Mouse (Mus musculus) midbrain, embryonic 16.5 days (tissue): ENCODE measurements around the gene Abcg1. TPM values are rescaled to one million over a fixed set of nuclear protein-coding genes. Genes with fewer than 3 reads are reported as not detected.
A peak's percentile ranks its signal among the peaks of the same experiment; 100 is the strongest.

Experiments used
- ATAC-seq: fragments of 200-750 bp; cut with Nextera tagmentation; 2 replicates; pipeline ENCODE4 v1.8.0; 2017; ENCODE audit warnings: moderate TSS enrichment
- H3K27ac ChIP-seq: fragments of 300-500 bp; sonication (generic); 2 replicates; pipeline ENCODE4 v1.5.1; 2014; ENCODE audit warnings: mild to moderate bottlenecking, low read length, mixed read lengths
- H3K27me3 ChIP-seq: fragments of 300-500 bp; sonication (generic); 2 replicates; pipeline ENCODE4 v1.6.1; 2014; ENCODE audit warnings: low read depth, low read length, mixed read lengths; ENCODE audit not compliant: control insufficient read depth, insufficient read depth
- H3K36me3 ChIP-seq: fragments of 300-500 bp; sonication (generic); 2 replicates; pipeline ENCODE4 v1.6.1; 2014; ENCODE audit warnings: mild to moderate bottlenecking, low read length, moderate library complexity, mixed read lengths; ENCODE audit not compliant: control insufficient read depth, insufficient read depth
- H3K4me1 ChIP-seq: fragments of 300-500 bp; sonication (generic); 2 replicates; pipeline ENCODE4 v1.6.1; 2014; ENCODE audit warnings: mild to moderate bottlenecking, low read length, mixed read lengths; ENCODE audit not compliant: control insufficient read depth, insufficient read depth
- H3K4me2 ChIP-seq: fragments of 300-500 bp; sonication (generic); 2 replicates; pipeline ENCODE4 v1.6.1; 2014; ENCODE audit warnings: mild to moderate bottlenecking, low read length, mixed read lengths
- H3K4me3 ChIP-seq: fragments of 300-500 bp; sonication (generic); 2 replicates; pipeline ENCODE4 v1.5.1; 2014; ENCODE audit warnings: low read depth, mild to moderate bottlenecking, low read length, moderate library complexity, mixed read lengths
- H3K9ac ChIP-seq: fragments of 300-500 bp; sonication (generic); 2 replicates; pipeline ENCODE4 v1.6.1; 2014; ENCODE audit warnings: low read depth, low read length, mixed read lengths
- H3K9me3 ChIP-seq: fragments of 300-500 bp; sonication (generic); replicated peaks from 2 replicates; pipeline ENCODE4 v1.6.1; 2014; ENCODE audit warnings: mild to moderate bottlenecking, low read length, mixed read lengths; ENCODE audit not compliant: control insufficient read depth, poor library complexity, severe bottlenecking
- WGBS: fragments of 180-500 bp; shearing (Covaris S2); extraction: QIAGEN DNeasy Blood & Tissue Kit; methylation state at CpG from one replicate; pipeline ENCODE4 v1.1.7; 2014; 5-methylcytosine and 5-hydroxymethylcytosine counted together
- polyA plus RNA-seq: library from polyadenylated mRNA; unstranded; fragments of >200 nt; fragmentation: Nextera tagmentation; extraction: Ambion mirVana; gene quantifications from 2 replicates; pipeline ENCODE4 v1.2.1, GENCODE M21; 2015

Gene Abcg1
- polyA plus RNA-seq, 1 experiment from 2014 or later: 24.3 TPM

- Histone ChIP-seq H3K4me1 (peaks cover 13% of the 10 kb centered on the region), H3K36me3 (no peaks in the 10 kb centered on the region), H3K4me2 (no peak overlapping the region), H3K27me3 (no peaks in the 10 kb centered on the region), H3K27ac (no peak overlapping the region), H3K9ac (no peak overlapping the region), H3K9me3 (no peaks in the 10 kb centered on the region), H3K4me3 (no peak overlapping the region)
- WGBS: 92% methylated on average over 4 of the region's 4 CpGs
- no peak for ATAC-seq
Measured at GRCm38 (mm10) chr17:31082296-31083078, 25.0 kb downstream of the Abcg1 start.

DNA sequence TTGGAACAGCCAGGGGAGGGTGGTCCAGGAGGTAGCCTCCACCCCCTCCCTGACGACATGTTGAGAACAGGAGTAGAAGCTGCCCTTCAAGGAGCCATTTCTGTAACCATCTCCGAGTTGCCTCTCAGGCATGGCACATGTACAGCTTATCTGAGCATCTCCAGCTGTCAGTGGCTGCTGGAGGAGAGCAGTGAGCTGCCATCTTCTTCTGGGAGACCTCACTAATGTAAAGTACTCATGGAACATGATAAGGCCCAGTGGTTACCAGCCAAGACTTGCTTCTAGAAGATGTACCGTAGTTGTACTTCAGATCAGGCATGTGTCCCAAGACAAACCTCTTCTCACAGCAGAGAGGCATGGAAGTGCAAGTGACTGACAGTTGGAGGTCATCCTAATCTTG, 28.0 kb downstream of the Abcg1 start:
- Histone ChIP-seq H3K9ac (no peak overlapping the region), H3K4me3 (no peak overlapping the region), H3K4me2 (no peak overlapping the region), H3K27me3 (no peaks in the 10 kb centered on the region), H3K36me3 (no peaks in the 10 kb centered on the region), H3K27ac (no peak overlapping the region), H3K4me1 (peaks cover 23% of the 10 kb centered on the region), H3K9me3 (no peaks in the 10 kb centered on the region)
- ATAC-seq: no peak
- WGBS: 84% methylated on average over 3 of the region's 3 CpGs

GRCm38 (mm10) chr17:31086196-31086595, 28.7 kb downstream of the Abcg1 start:
- no peak overlapping the region for H3K4me2 ChIP-seq
- H3K9me3 ChIP-seq: no peaks in the 10 kb centered on the region
- H3K27ac ChIP-seq: no peak overlapping the region
- WGBS: 87% methylated on average over 7 of the region's 7 CpGs
- H3K4me1 ChIP-seq: peaks cover 25% of the 10 kb centered on the region
- H3K9ac ChIP-seq: no peak overlapping the region
- H3K36me3 ChIP-seq: no peaks in the 10 kb centered on the region
- H3K4me3 ChIP-seq: no peak overlapping the region
- no peak for ATAC-seq
- no peaks in the 10 kb centered on the region for H3K27me3 ChIP-seq

DNA sequence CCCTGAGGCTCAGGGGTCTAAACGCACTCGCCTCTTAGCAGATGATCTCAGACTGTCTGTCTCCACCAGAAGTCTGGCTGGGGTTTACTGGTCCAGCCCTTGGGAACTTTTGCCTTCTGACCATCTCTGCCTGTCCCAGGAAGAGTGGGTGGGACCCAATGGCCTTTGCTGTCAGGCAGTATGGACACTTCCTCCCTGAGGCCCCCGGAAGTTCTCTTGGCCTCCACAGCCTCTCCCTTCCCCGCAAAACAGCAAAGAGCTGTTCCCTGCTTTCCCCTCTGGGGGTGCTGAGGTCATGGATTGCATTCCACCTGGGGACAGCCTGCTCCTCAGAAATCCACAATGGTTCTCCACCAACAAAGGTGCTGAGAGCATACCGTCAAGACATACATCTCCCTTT, 31.2 kb downstream of the Abcg1 start:
- no peak overlapping the region for H3K27ac ChIP-seq
- no peak for ATAC-seq
- H3K36me3 ChIP-seq: peaks cover 5% of the 10 kb centered on the region
- peaks cover 32% of the 10 kb centered on the region for H3K4me1 ChIP-seq
- no peaks in the 10 kb centered on the region for H3K9me3 ChIP-seq
- no peak overlapping the region for H3K4me3 ChIP-seq
- 52% methylated on average over 5 of the region's 5 CpGs for WGBS
- H3K27me3 ChIP-seq: no peaks in the 10 kb centered on the region
- H3K9ac ChIP-seq: no peak overlapping the region
- H3K4me2 ChIP-seq: no peak overlapping the region

DNA sequence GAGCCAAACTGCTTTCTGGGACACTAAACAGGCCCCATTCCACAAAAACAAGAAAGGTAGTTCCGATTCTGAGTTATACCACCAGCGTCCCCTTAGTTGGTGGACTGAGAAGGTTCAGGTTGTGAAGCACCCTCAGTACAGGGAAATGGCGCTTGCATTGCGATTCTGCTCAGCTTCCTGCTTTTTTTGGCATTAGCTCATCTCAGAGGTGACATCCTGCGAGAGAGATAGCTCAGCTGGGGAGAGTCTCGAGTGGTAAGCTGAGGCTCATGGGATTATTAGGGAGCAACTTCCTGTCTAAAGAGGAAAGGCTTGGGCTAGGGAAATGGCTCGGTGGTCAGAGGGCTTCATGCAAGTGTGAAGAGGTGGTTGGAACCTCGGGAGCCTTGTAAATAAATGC, 32.4 kb downstream of the Abcg1 start:
- Histone ChIP-seq H3K4me2 (no peak overlapping the region), H3K4me1 (peaks cover 34% of the 10 kb centered on the region), H3K9ac (no peak overlapping the region), H3K27ac (peak overlapping the region; percentile 9), H3K27me3 (no peaks in the 10 kb centered on the region), H3K36me3 (peaks cover 5% of the 10 kb centered on the region), H3K9me3 (no peaks in the 10 kb centered on the region), H3K4me3 (no peak overlapping the region)
- 72% methylated on average over 8 of the region's 8 CpGs for WGBS
- ATAC-seq: no peak

DNA sequence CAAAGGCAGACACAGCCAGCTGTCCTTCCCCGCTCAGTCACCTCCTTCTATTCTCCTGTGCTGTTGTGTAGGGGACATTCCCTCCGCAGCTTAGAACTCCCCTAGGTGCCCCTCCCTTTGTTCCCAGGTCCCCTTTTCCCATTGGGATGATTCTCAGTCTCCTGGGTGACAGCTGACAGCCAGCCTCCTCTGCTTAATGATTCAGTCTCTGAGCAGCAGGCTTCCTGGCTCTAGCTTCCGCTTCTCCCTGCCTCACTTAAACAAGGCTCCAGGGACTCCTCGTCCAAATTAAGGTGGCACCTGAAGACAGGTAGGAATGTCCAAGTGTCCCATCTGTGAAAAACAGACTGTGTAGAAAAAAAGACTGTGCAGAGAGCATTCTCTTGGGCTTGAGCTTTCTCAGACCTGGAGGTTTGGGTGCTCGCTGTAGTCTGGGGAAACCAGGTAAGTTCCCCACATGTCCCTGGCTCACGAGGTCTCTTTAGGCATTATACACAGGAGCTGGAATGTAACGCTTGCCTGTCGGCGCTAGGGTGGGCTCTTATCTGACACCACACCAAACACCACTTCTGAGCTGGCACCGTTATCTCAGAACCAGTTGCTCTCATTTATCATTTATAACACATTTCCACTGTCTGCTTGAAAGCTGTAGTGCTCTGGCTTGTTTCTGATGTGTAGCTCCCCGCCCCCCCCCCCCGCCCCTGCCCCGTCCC, 33.7 kb downstream of the Abcg1 start:
- ATAC-seq: 0 out of 2 replicates have a peak, but pooled peaks have one; percentile 16
- 30% methylated on average over 13 of the region's 13 CpGs for WGBS
- H3K9ac ChIP-seq: no peak overlapping the region
- H3K27ac ChIP-seq: peak overlapping the region; percentile 39
- peaks cover 15% of the 10 kb centered on the region for H3K36me3 ChIP-seq
- H3K27me3 ChIP-seq: no peaks in the 10 kb centered on the region
- peaks cover 34% of the 10 kb centered on the region for H3K4me1 ChIP-seq
- H3K4me3 ChIP-seq: no peak overlapping the region
- no peak overlapping the region for H3K4me2 ChIP-seq
- no peaks in the 10 kb centered on the region for H3K9me3 ChIP-seq

DNA sequence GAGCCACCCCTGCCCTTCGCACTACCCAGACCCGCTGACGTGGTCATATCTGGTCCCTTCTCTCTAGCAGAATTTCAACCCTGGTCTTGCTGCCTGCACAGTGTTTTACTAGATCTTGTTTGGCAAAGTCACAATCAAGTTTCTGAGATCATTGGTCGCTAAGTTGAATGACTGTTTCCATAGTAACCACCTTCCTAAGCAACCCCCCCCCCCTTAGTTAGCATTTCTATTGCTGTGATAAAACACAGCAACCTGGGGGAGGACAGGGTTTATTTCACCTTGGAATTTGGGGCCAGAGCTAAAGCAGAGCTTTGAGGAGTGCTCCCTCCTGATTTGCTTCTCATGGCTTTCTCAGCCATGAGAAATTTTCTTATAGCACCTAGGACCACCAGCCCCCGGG, 37.3 kb downstream of the Abcg1 start:
- ATAC-seq: no peak
- no peak overlapping the region for H3K27ac ChIP-seq
- no peaks in the 10 kb centered on the region for H3K27me3 ChIP-seq
- no peak overlapping the region for H3K4me2 ChIP-seq
- no peaks in the 10 kb centered on the region for H3K9me3 ChIP-seq
- H3K4me3 ChIP-seq: no peak overlapping the region
- H3K36me3 ChIP-seq: peaks cover 22% of the 10 kb centered on the region
- peaks cover 22% of the 10 kb centered on the region for H3K4me1 ChIP-seq
- no peak overlapping the region for H3K9ac ChIP-seq
- 59% methylated on average over 5 of the region's 5 CpGs for WGBS

GRCm38 (mm10) chr17:31095570-31095969, 38.1 kb downstream of the Abcg1 start:
- no peaks in the 10 kb centered on the region for H3K27me3 ChIP-seq
- no peak overlapping the region for H3K4me3 ChIP-seq
- peaks cover 22% of the 10 kb centered on the region for H3K36me3 ChIP-seq
- H3K9ac ChIP-seq: no peak overlapping the region
- no peak for ATAC-seq
- H3K27ac ChIP-seq: no peak overlapping the region
- WGBS: 89% methylated on average over 7 of the region's 7 CpGs
- peaks cover 15% of the 10 kb centered on the region for H3K4me1 ChIP-seq
- no peak overlapping the region for H3K4me2 ChIP-seq
- no peaks in the 10 kb centered on the region for H3K9me3 ChIP-seq

GRCm38 (mm10) chr17:31096893-31097292, 39.4 kb downstream of the Abcg1 start:
- Histone ChIP-seq H3K27me3 (no peaks in the 10 kb centered on the region), H3K4me3 (no peak overlapping the region), H3K9me3 (no peaks in the 10 kb centered on the region), H3K27ac (no peak overlapping the region), H3K4me1 (peaks cover 3% of the 10 kb centered on the region; the same call in 1 of the 2 replicates), H3K4me2 (no peak overlapping the region), H3K36me3 (peaks cover 22% of the 10 kb centered on the region), H3K9ac (no peak overlapping the region)
- ATAC-seq: no peak
- 98% methylated on average over 2 of the region's 2 CpGs for WGBS
